Mouse (Mus musculus): ENCODE data around the gene Ikzf2.

Gene Ikzf2

GRCm38 (mm10) chr1:69659779-69660178 is 27.3 kb downstream of the Ikzf2 start:
- DNase-seq: no peak

DNA sequence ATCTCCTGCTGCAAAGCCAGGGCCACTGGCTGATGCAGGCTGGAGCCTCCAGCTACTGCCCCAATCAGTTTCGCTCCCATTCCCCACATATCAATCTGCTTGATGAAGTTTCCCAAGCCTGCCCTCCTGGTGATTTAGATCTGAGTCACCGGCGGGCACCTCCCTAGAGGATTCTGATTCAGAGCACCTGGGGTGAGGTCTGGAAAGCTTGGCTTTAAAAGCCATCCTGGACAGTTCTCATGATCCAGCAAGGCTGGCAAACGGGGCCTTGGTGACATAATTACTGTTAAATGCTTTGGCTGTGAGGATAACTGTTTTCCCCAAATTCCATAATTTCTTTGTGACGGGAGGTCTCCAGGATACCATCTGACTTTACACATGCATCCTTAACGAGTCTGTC is 29.0 kb downstream of the Ikzf2 start:
- no peak for DNase-seq

GRCm38 (mm10) chr1:69657455-69657854 is 29.6 kb downstream of the Ikzf2 start:
- DNase-seq: no peak

- peak; percentile 3 for DNase-seq
These were observed 30.1 kb downstream of the Ikzf2 start for GRCm38 (mm10) chr1:69656929-69657328.

- no peak for DNase-seq
These were observed 30.8 kb downstream of the Ikzf2 start for GRCm38 (mm10) chr1:69656047-69656782.

GRCm38 (mm10) chr1:69655368-69655767 is 31.7 kb downstream of the Ikzf2 start:
- DNase-seq: no peak

DNA sequence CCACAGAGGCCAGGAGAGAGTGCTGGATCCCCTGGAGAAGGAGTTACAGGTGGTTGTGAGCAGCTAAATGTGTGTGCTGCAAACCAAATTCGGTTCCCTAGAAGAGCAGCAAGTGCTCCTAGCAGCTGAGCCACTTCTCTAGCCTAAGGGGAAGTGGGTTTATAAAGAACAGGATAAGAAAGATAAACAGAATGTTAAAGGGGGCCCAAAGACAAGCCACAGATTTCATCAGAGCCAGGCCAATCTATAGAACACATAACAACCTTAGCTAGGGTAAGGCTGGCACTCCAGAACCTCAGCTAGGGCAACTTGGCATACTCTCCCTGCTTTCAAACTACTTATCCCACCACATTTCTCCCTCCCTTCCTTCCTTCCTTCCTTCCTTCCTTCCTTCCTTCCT is 32.1 kb downstream of the Ikzf2 start:
- DNase-seq: no peak

GRCm38 (mm10) chr1:69653419-69653818 is 33.6 kb downstream of the Ikzf2 start:
- DNase-seq: no peak

DNA sequence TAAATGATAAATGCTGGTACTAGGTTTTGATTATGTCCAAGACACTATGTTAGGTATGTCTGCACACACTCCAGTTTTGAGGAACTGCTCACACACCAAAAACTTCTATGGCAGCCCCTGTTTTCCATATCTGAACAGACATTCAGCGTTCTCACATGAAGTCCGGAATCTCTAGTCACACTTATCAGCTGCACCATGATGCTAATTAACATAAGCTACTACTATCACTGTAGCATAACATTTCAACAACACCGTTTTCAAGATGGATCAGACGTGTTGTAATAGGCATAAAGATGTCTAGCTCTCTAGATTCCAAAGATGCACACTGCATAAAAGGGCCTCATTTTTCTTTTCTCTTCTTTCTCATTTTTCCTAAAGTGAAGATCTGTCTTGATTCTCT is 43.9 kb downstream of the Ikzf2 start:
- no peak for DNase-seq

- no peak for DNase-seq
These were observed 45.1 kb downstream of the Ikzf2 start for GRCm38 (mm10) chr1:69641986-69642385.

- DNase-seq: peak; percentile 5
These were observed 48.7 kb downstream of the Ikzf2 start for GRCm38 (mm10) chr1:69638321-69638720.

- no peak for DNase-seq
These were observed 49.1 kb downstream of the Ikzf2 start for GRCm38 (mm10) chr1:69637907-69638306.

DNA sequence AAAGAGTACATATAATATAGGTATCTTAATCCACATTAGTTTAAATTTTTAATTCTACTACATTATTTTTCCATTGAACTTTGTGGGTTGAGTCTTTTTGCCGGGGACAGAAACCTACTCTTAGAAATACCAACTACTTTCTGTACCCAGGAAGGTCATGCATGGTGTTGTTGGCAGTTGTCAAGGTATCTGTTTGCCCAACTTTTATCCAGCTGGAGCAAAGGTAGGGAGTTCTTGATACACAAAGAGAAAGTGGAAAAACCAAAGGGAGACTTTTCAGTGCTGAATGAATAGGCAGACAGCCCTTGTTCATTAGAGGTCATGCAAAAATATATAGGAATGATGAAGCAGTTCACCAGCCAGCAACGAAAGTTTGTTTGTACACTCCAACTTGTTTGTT is 52.8 kb downstream of the Ikzf2 start:
- no peak for DNase-seq

GRCm38 (mm10) chr1:69630508-69630907 is 56.5 kb downstream of the Ikzf2 start:
- DNase-seq: no peak

DNA sequence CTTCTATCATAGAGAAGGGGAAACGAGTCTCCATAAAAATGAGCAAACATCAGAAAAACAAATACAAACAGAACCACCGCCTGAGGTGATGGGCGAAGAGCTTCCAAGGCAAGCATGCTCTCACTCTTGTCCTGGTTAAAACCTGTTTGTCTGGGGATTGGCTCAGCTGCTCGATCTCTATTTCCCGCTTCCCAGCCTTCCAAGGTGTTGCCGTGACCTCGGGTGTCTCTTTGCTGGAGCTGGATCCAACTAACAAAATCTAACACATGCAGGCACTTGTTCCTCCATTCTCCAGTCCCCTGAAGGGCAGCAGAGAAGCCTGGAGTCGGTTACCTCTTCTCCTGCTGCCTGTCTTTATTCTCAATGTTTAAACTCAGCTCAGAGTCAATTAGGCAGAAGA is 57.5 kb downstream of the Ikzf2 start:
- no peak for DNase-seq

DNA sequence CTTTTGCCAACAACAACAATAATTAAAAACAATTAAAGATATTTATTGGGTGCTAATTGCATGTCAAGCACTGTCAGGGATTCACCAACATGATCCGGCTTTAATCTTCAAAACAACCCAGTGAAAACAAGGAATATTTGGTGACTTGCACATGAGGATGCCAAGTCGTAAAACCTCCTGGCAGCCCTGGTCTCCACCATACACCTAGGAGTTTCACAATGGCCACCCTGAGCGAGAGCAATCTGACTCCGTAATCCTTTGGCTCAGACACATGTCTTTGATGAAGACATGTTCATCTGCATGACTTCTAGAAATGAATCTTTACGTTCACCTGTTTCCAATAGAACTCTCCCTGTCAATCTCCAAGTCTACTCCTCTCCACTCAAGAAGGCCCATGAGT is 75.0 kb downstream of the Ikzf2 start:
- no peak for DNase-seq

DNA sequence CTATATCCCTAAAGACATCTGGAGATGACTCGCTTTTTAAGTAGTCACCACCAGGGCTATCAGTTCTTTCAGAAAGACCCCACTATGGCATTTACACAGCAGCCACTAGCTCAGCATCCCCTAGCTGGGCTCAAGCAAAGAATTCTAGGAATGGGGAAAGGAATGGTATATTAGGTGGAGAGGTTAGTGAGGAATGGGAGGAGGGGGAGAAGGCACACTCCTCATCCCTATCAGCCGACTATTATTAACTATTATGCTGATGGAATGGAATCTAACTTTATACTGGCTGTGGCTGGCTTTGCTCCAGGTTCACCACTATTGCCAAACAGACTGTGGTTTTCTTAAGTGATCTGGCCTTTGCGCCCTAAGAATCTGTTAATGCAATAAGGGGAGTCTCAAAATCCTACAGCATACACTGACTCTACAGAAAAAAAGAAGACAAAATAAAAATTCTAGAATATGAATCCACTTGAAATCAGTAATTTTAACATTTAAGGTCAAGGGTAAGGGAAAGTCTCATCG is 75.8 kb downstream of the Ikzf2 start:
- DNase-seq: peak; percentile 27

GRCm38 (mm10) chr1:69610791-69611190 is 76.3 kb downstream of the Ikzf2 start:
- peak; percentile 64 for DNase-seq

DNA sequence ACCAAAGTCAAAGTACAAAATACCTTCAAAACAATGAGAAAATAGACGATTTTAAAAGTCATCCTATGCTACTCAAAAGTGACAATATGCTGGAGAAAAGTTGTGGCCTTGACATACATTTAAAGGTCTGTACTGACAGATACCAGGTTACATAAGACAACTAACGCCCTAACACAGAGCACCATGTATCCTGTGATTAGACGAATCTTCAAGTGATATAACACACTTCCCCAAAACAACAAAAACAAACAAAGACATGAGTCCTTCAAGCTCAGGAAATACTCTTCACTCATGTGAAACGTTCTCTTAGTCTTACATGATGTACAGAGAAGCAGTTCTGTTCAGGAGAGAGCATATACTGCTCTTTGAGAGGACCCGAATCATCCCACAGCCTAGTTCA is 78.2 kb downstream of the Ikzf2 start:
- no peak for DNase-seq

DNA sequence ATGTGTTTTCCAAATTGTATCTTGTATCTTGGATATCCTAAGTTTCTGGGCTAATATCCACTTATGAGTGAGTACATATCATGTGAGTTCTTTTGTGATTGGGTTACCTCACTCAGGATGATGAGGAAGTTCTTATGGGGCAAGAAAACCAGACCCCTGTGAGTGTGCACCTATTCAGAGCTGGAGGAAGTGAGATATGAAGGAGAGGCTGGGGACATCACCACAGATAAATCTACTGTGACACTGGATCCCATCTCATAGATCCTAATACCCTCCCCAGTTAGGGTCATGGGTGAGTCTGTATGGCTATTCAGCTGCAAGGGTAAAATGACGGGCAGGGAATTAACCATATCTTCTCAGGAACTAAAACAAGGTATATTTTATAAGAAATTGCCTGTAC is 80.2 kb downstream of the Ikzf2 start:
- no peak for DNase-seq

DNA sequence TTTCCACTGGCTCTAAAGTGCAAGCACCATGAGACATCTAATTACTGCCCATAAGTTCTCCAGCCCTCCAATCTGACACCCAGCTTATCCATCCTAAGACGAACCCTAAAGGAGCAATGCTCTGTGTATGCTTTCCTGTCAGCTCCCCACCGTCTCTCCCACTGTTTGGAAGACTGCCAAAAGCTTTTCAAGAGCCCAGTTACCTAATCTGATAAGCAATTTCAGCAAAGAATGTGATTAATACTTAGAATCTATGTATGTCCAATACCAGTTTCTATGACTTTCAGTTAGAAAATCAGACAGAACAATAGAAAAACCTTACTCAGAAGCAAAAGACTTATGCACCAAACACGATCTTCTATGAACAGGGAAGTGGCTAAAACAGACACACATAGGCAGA is 82.8 kb downstream of the Ikzf2 start:
- DNase-seq: no peak

DNA sequence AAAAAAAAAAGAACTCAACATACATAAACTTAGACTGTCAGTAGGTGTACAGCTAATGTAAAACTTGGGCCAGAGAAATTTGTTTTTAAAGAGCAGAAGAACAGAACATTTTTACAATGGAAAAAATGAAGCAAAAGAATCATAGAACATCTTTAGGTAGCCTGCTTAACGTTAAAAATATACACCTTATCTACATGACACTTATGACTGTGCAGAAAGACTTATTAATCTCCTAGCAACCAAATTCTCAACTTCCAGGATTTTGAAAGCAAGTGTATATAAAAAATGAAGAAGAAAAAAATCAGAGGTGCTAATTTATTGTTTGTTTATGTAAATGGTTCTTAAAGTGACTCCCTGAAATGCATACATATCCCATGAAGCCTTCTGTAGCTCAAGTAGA is 86.1 kb downstream of the Ikzf2 start:
- DNase-seq: no peak

DNA sequence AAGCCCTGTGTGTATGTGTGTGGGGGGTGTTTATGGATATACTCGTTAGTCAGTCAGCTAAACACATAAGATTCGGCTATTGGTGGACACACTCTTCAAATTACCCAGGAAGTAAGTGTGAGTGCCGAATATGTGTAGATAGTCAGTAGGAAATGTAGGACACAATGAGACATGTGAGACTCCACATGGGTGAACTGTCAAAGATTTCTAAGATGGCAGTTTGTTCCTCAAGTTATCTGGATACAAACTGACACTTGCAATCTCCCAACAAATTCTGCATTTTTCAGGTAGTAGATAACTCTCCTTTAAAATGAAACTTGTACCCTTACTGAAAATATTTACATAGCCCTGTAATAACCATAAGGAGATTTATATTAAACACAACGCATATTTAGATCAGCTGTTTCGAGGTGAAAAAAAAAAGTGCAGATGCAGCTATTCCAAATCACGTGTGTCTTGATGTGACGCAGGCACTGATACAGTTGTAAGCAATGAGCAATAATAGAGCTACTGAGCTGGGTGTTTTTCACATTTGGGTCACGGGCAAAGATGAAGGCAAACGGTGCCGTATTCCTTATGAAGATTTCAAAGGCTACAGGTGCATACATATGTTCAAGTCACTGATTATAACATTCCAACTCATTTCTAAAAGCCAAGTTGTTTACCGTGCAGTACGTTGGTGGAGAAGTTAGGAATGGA is 87.8 kb downstream of the Ikzf2 start:
- DNase-seq: no peak

DNA sequence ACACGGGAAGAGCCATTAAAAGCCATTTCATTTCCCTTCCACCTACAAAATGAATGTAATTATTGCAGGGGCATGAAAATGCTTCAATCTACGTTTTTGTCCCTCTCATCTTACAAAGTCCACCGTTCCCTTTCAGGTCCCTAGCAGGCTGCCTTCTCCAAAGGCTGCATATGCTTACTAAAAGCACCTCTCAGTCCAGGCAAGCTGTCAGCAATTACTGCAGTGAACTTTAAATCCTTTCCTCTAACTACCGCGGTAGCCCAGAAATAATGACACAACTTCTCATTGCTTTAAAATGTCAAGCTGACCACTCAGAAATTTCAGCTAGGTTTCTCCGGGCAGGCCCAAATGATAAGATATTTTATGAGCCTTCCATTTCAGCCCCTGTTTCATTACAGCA is 95.2 kb downstream of the Ikzf2 start:
- DNase-seq: no peak
